Mouse (Mus musculus): ENCODE measurements around the gene 5730455P16Rik.
"Not testable (repeated sequence)": the region's sequence is repeated elsewhere in the genome, so short reads cannot be mapped to it uniquely, and the experiment has no call there.

DNA sequence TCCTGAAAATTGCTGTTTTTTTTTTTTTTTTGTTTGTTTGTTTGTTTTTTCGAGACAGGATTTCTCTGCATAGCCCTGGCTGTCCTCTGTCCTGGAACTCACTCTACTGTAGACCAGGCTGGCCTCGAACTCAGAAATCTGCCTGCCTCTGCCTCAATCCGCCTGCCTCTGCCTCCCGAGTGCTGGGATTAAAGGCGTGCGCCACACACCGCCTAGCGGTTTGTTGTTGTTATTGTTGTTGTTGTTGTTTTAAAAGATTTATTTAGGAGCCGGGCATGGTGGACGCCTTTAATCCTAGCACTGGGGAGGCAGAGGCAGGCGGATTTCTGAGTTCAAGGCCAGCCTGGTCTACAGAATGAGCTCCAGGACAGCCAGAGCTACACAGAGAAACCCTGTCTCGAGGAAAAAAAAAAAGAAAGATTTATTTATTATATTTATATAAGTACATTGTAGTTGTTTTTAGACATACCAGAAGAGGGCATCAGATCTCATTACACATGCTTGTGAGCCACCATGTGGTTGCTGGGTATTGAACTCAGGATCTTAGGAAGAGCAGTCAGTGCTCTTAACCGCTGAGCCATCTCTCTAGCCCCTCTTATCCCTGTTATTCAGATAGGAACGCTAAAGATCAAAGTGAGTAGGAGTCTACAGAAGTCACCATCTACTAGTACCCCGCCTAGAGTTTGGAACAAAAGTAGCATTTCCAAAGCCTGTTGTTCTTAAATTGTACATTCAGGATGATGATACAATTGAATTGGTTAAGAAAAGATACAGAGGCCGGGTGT lies 48.4 kb upstream of the 5730455P16Rik start:
- not testable (repeated sequence) for TF ChIP-seq POLR2A (IDR thresholded peaks at IDR 0.05; ENCODE audit: borderline replicate concordance, extremely low read depth, low read depth, low read length); CTCF (IDR thresholded peaks at IDR 0.05; ENCODE audit: insufficient read depth, low read length)

Data from lung, adult 2 months (tissue).